Mouse (Mus musculus): ENCODE data around the gene Olfr1369-ps1.
"Not testable (repeated sequence)": the region's sequence is repeated elsewhere in the genome, so short reads cannot be mapped to it uniquely, and the experiment has no call there.

Olfr1369-ps1 gene

GRCm38 (mm10) chr13:21111183-21111582 is at the start of gene Olfr1369-ps1:
Gene Olfr1369-ps1, plus strand, starts transcription at chr13:21111483.
- DNase-seq (ENCODE audit: low read depth, low spot score): not testable (repeated sequence)

- no peak for DNase-seq (ENCODE audit: low read depth, low spot score)
Observed at GRCm38 (mm10) chr13:21066021-21066420, 45.3 kb upstream of the Olfr1369-ps1 start.

DNA sequence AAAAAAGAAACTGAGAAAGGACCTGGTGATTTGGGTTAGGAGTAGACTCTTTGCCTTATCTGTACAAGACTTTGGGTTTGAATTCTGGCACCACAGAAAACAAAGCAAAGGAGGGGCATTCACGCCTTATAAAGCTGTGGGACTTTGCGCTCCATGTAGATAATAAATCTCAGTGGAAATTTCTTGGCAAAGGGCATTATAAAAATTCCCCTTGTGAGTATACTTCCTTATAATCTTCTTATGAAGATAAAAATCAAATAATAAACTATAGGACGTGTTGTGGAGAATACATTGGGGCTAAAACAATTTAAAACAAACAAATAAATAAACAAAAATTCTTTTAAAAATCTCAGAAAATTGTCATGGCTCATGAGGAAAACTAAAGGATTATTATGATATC is 36.4 kb upstream of the Olfr1369-ps1 start, which contains the start of gene Olfr1370:
TSS of gene Olfr1370 (minus strand) at position 101 of the 400 bp plus-strand sequence.
- DNase-seq (ENCODE audit: low read depth, low spot score): no peak

DNA sequence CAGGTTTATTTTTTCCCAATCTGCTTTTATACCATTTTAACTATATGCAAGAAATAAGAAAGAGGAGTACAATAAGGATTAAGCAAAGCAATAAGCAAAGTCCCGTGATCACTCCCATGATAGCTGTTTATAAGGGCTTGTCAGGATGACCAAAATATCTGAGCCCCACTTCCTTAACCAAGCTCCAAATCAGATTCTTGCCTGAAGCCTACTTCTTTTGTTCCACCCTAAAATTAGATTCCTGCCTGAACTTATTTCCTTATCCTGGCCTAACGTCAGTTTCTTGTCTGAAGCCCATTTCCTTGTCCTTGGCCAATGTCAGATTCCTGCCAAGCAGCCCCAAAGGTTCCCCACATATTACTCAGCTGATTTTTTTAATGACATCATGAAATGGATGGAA is 28.6 kb upstream of the Olfr1369-ps1 start:
- no peak for DNase-seq (ENCODE audit: low read depth, low spot score)

DNA sequence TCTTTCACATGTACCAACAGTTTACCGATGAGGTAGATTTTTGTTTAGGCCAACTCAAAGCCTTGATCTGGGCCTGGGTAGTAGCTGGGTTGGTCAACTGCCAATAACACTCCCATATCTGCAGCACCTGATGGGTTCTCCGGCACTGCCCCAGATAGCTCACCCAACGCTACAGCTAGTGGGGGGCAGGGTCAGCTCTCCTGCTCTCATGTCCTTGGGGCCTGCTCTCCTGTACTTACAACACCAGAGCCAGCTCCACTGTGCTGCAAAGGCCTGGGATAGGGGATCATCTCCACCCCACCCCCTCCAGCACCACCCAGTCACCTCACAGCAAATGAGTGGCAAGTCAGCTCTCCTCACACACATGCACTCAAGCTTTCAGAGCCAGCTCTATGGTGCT is 1.5 kb upstream of the Olfr1369-ps1 start:
- no peak for DNase-seq (ENCODE audit: low read depth, low spot score)

GRCm38 (mm10) chr13:21110441-21110840 is 842 bp upstream of the Olfr1369-ps1 start:
- no peak for DNase-seq (ENCODE audit: low read depth, low spot score)

- DNase-seq (ENCODE audit: low read depth, low spot score): no peak
Observed at GRCm38 (mm10) chr13:21114121-21114520, 2.8 kb downstream of the Olfr1369-ps1 start.

- DNase-seq (ENCODE audit: low read depth, low spot score): peak; percentile 1
Observed at GRCm38 (mm10) chr13:21129339-21129738, 18.1 kb downstream of the Olfr1369-ps1 start, which contains the start of gene Olfr263. Gene Olfr263, plus strand, starts transcription at chr13:21129639.

GRCm38 (mm10) chr13:21142421-21142820 is 31.1 kb downstream of the Olfr1369-ps1 start:
- DNase-seq (ENCODE audit: low read depth, low spot score): no peak

DNA sequence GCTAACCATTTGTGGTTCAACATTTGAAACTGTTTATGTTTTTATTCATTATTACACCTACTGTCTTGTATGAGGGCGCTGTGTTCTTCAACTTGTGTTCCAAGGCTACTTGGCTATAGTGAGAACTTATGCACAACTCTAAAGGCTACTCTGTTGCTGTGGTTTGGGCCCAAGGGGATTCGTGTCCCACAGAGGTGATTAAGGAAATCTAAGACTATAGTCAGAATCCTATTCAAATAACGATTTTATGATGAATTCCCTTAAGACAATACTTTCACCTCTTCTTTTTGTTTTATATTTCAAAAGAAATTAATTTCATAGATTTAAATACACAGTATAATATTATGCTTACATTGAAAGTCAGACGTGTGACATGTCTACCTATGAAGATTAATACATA is 34.5 kb downstream of the Olfr1369-ps1 start, which contains the start of gene Olfr1368:
TSS of gene Olfr1368 (minus strand) at position 101 of the 400 bp plus-strand sequence.
- DNase-seq (ENCODE audit: low read depth, low spot score): no peak

DNA sequence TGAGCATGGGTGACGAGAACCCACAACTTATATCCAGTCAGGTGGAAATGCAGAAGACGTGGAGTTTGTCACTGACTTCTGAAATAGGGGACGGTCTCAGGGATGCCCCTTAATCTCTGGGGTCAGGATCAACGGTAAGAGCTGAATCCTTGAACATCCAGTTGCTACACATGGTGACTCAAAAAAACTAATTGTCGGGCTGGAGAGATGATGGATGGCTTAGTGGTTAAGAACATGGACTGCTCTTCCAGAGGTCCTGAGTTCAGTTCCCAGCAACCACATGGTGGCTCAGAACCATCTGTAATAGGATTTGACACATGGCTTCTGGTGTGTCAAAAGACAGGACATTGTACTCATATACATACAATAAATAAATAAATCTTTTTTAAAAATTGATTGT is 44.6 kb downstream of the Olfr1369-ps1 start:
- no peak for DNase-seq (ENCODE audit: low read depth, low spot score)

- DNase-seq (ENCODE audit: low read depth, low spot score): no peak
Observed at GRCm38 (mm10) chr13:21158071-21158470, 46.8 kb downstream of the Olfr1369-ps1 start.

GRCm38 (mm10) chr13:21158785-21159474 is 47.6 kb downstream of the Olfr1369-ps1 start:
- peak; percentile 95 for DNase-seq (ENCODE audit: low read depth, low spot score)

DNA sequence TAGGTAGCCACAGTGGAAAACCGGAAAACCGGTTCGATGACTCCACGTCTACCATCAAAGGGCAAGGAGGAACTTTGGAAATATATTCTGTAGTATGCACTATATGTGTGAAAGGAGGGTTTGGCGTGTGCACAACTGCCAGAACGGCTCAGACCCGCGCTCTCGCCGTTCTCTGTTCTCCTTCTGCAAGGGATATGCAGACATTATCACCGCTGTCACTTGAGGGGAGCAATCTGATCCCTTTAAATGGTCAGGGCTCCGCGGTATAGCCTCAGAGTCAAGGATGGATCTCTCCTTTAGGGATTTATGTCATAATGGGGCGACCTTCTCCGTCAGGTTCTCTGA is 48.2 kb downstream of the Olfr1369-ps1 start:
- DNase-seq (ENCODE audit: low read depth, low spot score): peak; percentile 37

GRCm38 (mm10) chr13:21160041-21160511 is 48.8 kb downstream of the Olfr1369-ps1 start:
- DNase-seq (ENCODE audit: low read depth, low spot score): no peak

DNA sequence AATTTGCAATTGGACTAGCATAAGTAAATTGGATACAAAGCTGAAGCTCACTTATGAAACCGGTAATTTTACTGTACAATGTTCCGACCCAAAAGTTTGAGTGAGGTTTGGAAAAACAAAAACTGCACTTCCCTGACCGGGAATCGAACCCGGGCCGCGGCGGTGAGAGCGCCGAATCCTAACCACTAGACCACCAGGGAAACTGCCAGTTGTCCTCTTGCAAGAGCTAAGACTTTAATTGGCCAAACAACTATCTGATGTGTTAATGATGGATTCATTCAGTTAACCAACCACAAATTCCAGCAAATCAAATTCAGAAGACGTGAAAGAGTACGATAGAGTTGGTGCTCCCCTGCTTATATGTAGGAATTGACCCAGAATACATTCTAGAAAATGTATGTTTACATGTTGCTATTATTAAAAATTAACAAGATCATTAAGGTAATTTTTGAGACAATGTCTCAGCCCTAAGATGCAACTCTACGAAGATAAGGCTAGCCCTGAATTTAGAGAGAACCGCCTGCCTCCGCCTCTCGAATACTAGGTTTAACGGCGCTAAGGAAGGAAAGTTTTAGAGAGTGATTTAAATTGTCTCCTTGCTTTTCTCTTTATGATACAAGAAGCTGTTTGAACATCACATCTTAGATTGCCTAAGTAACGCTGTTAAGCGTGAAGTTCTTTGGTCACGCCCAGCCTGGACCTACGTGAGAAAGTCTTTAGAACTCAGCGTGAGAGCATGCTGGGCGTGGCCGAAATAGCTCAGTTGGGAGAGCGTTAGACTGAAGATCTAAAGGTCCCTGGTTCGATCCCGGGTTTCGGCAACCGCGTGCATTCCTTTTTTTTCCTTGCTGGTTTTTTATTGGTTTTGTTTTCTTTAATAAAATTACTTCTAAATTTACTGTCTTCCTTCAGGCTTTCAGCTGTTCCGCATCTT is 49.6 kb downstream of the Olfr1369-ps1 start:
- peak; percentile 91 for DNase-seq (ENCODE audit: low read depth, low spot score)

DNA sequence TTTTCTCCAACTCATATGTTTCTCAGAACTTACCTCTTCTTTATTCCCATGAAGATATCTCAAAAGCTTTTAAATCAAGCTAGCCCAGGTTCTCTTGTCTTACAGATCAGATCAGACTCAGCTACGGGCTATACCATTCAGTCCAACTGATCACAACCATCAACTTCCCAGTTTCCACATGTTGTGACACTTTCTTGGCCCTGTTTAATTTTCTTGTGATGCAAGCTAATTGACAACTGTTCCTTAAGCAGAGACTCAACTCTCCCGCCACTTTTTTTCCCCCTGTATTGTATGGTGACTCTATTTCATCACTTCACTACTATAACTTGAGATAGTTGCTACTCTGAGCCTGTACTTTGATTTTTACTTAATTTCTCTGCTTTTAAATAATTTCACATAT is 50.3 kb downstream of the Olfr1369-ps1 start:
- no peak for DNase-seq (ENCODE audit: low read depth, low spot score)

DNA sequence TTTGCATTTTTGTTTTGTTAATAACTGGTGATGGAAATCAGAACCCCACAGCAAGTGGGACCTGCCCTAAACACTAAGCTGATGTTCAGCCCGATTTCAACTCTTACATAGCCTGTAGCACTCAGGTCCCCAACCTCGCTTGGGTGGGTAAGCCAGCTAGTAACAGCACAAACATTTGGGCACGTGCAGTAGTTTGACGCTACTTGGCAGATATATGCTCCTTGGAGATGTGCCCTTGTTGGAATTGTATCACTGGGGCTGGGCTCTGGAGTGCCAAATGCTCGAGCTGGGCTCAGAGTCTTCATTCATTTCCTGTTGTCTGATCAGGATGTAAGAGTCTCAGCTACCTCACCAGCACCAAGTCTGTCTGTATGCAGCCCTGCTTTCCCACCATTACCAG is 51.3 kb downstream of the Olfr1369-ps1 start:
- no peak for DNase-seq (ENCODE audit: low read depth, low spot score)

DNA sequence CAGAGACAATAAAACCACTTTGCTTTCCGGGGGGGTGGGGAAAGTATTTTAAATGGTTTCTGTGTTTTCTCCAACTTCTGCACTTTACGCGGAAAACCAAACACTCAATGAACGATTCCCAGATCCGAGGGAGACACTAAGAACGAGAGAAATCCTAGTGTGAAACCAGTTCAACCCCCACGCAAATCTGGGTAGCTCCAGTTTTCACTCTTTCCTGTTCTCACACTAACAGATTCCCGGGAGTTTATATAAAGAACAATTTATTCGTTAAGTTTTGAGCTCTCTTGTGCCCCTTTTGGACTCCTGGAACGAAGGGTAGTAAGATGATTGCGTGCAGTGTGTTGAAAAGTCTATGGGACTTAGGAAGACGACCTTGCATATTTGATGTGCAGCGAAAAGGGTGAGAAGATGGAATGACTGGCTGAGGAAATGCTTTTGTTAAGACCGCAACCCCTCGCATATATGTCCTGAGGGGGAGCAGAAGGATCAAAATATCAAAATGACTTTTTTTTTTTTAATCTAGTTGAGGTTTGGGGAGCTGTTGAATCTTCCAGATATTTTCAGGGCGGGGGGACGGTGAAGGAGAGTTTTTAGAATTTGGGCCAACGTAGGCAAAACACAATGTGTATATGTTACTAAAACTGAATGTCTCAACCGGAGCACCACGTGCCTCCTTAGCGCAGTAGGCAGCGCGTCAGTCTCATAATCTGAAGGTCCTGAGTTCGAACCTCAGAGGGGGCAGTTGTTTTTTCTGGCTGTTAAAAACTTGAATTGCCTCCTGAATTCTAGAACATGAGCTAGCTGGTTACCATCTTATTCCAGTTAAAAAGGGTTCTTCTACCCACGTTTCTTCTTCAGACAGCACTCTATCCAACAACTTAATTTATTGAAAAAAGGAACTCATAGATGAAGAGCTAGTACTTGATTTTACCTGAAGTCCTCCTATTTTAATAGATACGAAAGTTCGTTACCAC is 55.9 kb downstream of the Olfr1369-ps1 start:
- DNase-seq (ENCODE audit: low read depth, low spot score): peak; percentile 91

DNA sequence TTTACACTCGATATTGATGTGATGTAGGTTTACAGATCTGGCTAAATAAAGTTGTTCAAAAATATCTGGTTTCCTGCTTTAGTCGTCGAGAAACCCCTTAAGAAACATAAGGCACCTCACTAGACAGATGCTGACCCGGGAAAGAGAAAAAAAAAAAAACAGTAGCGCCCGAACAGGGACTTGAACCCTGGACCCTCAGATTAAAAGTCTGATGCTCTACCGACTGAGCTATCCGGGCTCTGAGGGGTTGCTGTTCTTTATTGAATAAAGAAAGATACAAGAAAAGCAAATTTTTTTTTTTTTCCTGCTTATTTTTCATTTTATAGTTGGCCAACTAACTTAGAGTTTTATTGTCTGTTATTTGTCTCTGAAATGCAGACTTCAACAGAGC is 56.6 kb downstream of the Olfr1369-ps1 start:
- peak; percentile 53 for DNase-seq (ENCODE audit: low read depth, low spot score)

- DNase-seq (ENCODE audit: low read depth, low spot score): peak; percentile 72
Observed at GRCm38 (mm10) chr13:21168371-21169011, 57.2 kb downstream of the Olfr1369-ps1 start.
